Mouse (Mus musculus) right cerebral cortex, adult 18-20 months (tissue): ENCODE results near the gene Tmsb15b1.
"Not testable (repeated sequence)": the region's sequence is repeated elsewhere in the genome, so short reads cannot be mapped to it uniquely, and the experiment has no call there.

ENCODE experiments used
- DNase-seq: peaks from one replicate; pipeline ENCODE4 v3.0.0; 2022; ENCODE audit warnings: mixed read lengths

Tmsb15b1 gene

DNA sequence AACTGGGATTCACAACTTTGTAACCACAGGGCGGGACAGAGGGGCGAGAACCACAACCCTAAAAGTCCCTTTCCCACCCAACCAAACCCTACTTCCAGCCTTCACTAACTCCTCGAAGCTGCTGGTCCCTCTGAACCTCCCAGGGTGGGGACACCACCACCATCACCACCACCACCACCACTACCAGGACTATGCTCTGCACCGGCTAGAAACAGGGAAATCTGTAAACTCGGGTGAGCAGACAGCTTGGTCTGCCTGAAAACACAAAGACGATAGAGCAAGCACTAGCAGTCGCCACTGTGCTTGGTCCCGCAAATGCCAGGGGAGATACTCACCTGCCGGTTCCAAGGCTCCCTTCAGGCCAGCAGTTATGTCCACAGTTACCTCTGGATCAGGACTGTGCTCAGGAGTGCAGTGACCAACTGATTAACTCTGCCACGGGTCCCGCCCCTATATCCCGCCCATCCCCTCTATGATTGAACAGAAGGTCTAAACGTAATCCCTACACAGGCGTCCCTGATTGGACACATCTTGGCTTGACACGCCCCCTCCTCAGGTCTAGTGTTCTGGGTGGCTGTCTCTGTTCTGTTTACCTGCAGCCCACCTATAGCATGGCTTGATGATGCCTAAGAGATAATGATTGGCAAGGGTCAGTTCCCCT is at the start of gene Tmsb15b1, which contains the start of gene Tmsb15l:
TSS of gene Tmsb15b1 (minus strand) at position 451 of the 661 bp plus-strand sequence.
TSS of gene Tmsb15l (minus strand) at position 446 of the 661 bp plus-strand sequence.
- peak; percentile 82 for DNase-seq

DNA sequence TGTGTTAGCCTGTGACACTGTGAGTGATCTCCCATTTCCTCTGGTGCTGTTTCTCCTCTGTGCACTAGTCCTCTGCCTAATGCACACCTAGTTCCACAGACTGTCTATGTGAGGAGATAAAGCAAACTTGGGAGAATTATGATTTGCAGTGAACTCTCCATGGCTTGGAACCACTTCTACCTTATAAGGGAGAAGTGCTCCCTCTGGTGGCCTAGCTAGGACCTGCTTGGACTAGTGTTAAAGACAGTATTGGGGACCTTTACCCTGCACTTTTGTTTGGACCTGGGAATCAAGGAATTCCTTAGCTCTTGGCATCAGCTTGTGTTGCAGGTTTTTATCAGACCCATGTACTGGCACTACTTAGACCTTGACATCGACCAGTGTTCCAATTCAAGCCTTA is 42.6 kb upstream of the Tmsb15b1 start:
- peak; percentile 23 for DNase-seq

DNA sequence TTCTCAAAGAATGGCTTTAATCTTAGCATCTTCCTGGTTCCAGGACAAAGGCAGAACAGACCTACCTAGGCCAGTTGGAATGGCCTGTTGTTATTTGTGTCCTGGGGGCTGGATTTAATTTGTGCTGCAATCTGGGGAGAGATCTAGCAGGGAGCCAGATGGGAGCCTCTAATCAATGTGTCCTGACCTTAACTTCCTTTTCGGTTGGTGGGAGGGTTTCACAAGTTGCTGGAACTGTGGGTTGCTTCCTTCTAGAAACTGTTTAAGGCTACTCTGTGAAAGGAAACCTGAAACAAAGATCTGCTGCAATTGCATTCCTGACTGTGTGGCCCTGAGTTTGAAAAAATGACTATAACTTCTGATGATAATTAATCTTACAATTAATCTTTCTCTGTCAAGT is 41.0 kb upstream of the Tmsb15b1 start:
- no peak for DNase-seq

DNA sequence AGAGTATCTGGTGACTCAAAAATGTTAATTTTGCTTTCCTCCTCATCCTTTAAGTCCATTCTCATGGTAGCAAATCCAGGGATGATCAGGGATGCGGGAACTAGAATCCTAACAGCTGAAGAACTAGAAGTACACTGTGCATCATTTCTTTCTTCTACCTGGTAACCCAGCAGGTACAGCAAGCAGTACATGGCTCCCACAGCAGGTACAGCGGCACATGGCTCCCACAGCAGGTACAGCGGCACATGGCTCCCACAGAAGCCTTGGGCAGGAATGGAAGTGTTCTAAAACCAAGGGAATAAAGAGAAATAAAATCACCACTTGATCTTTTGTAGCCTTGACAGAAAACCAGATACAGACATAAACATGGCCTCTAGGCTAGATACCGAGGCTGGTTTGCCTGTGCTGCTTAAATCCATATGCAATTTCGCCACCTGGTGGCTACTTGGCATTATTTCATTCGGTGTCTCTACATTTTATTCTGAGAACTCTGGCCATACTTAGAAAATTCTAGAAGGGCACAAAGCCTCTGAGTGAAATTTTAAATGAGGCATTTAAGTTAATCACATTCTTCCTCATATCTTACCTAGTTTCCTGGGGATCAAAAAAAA is 38.5 kb upstream of the Tmsb15b1 start:
- peak; percentile 52 for DNase-seq

DNA sequence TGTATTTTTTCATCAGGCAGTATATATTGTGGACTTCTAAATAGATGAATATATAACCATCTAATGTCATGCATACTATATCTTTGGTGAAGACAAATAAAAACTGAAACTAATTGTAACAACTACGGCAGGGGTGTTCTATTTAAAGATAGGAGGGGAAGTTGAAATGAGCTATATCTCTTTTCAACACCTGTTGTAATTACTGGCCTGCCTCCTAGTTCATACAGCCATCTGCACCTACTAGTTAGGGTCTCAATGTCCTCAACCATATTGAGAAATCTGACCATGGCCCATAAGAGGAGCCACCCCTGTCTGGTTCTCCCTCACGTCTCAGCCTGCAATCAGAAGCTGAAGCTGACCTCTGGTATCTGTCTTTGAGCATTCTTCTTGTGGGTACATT is 19.6 kb upstream of the Tmsb15b1 start:
- no peak for DNase-seq

DNA sequence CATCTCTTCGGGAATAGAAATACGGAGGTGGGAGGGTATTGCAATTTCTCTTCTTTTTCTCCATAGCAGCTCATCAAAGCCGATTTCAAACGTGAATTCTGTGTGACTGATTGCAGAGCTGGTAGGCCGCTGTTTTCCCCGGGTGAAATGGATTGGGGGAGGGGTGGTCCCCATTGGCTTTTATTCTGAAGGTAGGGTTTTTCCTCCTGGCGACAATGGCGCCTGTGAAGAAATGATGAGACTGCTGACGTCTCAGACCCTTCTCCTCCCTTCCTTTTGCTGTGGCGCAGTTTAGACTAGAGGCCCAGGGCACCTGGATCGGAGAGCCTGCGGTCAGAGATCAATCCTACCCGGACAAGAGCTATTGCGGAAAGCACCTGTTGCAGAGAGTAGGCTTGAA is 17.0 kb upstream of the Tmsb15b1 start:
- no peak for DNase-seq

DNA sequence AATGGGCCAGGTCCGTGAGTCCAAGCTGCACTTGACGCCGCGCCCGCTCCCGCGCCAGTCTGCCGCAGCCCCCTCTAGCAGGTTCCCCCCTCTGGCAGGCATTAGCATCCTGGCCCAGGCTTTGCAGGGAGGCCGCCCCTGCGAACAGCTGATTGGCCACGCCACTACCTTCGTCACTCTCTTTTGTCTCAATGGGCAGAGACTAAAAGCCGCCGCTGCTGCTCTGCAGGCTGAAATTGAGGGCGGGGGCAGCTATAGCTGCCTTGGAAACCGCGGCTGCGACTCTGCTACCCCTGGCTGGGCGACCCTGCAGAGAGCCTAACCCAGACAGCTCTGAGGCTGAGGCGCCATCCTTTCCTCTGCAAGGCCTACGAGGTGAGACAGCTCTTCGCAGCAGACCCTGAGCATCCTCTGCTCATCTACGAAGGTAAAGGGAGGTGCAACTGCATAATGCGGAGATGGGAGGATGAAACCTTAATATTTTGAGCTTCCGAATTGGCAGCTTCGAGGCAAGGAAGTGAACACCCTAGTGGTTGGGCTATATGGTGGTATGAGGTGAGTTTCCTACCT is 16.4 kb upstream of the Tmsb15b1 start, which contains the start of gene Zcchc18:
TSS of gene Zcchc18 (plus strand) at position 178 of the 570 bp plus-strand sequence.
- DNase-seq, result peak; percentile 89

DNA sequence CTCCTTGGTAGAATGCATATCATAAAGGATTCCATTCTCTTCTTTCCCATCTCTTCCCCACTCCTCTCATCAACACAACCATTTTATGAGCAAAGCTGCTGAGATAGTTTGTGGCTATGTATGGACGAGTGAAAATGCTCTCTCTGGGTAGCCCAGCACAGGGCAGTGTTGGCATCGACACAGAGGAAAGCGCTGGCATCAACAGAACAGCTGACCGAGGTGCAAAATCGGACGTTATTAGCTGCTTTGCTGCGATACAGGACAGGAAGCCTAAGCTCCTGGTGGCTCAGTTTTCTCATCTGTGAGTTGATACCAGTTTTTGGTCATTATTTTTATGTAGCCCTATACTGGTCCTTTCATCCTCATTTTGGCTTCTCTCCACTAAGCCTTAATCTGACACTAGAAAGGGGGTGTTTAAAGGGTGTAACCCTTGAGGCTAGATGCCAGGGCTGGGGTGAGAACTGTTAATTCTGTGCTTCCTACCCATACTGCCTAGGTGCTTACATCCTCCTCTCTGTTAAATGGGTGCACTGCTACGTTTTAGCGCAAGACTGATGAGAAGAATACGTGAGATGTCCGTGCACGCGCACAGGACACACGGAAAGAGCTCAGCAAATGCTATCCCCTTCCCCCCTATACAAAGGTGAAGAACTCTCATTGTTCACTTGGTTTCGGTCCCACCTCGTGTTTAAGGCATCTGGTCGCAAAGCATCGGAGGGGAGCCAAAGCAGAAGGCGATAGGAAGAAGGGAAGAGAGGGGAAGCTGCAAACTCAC is 15.7 kb upstream of the Tmsb15b1 start:
- no peak for DNase-seq

DNA sequence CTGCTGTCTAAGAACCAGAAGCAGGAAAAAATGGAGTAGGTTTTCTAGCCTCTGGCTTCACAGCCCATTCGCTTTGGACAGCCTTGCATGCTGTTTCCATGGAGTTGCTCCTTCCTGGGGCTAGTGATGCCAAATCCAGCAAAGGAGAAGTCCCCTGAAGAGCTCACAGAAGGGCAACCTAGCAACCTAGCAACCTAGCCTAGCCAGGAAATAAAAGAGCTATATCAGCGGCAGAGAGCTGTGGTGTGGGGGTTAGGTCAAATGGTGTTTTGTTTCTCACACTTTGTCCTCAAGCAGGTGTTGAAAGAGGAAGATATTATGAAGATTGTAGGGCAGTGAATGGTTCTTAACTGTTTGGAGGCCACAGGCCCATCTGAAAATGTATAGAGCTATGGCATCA is 14.6 kb upstream of the Tmsb15b1 start:
- DNase-seq, result no peak

DNA sequence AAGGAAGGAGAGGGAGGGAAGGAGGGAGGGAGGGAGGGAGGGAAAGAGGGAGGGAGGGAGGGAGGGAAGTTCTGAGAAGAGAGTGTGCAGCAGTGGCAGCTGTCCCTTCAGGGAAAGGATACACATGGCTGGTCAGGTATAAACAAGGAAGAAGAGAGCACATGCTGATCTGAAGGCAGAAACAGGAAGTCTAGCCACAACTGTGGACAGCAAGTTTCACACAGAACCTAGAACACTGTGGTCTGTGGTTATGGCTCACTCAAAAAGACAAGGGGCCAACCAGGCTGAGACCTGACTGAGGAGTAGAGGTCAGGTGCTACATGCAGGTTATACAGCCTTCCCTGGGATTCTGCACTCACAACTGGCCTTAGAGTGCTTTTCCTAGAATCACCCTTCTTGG is 9.4 kb upstream of the Tmsb15b1 start:
- no peak for DNase-seq

DNA sequence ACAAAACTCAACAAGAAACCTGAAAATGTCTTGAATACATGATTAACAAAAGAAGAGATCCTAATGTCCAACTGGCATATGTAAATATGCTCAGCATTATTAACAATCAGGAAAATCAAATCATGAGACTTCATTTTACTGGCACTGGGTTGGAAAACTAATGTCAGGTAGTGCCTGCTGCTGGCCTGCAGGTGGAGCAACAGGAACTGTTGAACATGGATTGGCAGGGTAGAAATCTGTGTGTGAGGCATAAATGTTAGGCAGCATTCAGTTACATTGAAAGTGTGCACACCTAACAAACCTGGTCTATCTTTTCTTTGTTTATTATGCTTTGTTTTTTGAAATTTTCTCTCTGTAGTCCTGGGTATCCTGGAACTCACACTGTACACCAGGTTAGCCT is 1.9 kb upstream of the Tmsb15b1 start:
- no peak for DNase-seq

DNA sequence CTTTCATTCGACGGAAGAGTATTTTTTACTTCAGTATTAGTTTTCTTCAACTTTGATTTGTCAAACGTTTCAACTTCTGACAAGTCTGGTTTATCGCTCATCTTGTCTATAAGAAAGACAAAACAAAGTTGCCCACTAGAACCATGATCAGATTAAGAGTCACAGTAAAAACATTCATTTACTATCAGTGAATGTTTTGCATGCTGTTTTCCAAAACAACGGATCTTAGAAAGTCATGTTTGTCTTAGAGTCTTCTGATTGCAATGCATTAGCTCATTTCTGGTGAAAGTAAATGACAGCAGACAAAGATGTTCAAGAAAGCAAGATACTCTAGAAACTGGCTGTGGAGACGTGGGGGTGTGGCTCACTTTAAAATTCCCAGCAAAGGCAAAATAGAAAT is 1.3 kb downstream of the Tmsb15b1 start, which contains the start of gene Tmsb15b2:
TSS of gene Tmsb15b2 (minus strand) at position 101 of the 400 bp plus-strand sequence.
- DNase-seq, result not testable (repeated sequence)

DNA sequence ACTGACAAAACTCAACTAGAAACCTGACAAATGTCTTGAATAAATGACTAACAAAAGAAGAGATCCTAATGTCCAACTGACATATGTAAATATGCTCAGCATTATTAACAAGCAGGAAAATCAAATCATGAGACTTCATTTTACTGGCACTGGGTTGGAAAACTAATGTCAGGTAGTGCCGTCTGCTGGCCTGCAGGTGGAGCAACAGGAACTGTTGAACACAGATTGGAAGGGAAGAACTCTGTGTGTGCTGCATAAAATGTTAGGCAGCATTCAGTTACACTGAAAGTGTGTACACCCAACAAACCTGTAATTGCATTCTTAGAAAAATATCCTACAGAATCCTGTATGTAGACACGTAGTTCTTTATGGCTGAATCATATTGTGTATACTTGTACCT is 17.0 kb downstream of the Tmsb15b1 start:
- DNase-seq, result no peak

DNA sequence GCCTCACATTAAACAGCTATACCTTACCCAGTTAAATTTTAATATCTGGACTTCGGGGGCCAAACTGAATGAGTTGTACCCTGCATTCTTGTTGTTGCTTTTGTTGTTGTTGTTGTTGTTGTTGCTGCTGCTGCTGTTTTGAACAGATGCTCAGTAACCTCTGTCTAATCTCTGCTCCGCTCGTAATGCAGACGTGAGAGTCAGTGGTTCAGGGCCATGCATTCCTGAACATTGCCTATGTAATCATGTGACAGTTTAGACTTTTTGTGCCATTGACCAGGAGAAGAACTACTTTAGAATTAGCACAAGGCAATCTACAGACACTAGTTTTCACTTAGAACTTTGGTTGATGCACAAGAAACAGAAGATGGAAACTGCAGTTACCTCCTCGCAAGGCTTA is 18.4 kb downstream of the Tmsb15b1 start:
- not testable (repeated sequence) for DNase-seq

DNA sequence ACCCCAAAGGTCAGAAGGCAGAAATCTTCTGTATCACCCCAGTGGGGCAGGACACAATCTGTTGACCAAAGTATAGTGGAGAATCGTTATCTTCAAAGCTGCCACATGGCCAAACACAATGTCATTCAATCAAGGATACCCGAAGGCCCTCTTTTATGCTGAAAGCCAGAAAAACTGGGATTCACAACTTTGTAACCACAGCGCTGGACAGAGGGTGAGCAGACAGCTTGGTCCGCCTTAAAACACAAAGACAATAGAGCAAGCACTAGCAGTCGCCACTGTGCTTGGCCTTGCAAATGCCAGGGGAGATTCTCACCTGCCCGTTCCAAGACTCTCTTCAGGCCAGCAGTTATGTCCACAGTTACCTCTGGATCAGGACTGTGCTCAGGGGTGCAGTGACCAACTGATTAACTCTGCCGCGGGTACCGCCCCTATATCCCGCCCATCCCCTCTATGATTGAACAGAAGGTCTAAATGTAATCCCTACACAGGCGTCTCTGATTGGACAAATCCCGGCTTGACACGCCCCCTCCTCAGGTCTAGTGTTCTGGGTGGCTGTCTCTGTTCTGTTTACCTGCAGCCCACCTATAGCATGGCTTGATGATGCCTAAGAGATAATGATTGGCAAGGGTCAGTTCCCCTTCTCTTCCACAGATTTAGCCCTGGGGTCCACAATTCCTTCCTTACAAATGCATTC is 18.9 kb downstream of the Tmsb15b1 start:
- peak; percentile 83 for DNase-seq

DNA sequence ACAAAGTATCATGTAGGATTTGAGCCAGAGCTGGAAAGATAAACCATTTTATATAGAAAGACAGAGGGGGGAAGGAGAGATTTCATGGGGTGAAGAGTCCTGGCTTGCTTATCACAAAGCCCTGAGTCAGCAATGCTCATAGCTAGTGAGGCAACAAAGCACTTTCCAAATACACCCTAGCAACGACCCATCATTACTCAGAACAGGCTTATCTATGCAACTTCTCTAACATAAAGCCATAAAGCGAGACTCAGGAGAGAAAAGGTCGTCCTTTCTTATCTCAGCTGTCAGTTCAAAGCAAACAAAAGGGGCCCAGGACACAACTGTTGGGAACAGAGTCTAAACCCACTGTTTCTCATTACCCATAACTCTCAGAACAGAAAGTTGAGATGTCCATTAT is 38.7 kb downstream of the Tmsb15b1 start:
- no peak for DNase-seq

DNA sequence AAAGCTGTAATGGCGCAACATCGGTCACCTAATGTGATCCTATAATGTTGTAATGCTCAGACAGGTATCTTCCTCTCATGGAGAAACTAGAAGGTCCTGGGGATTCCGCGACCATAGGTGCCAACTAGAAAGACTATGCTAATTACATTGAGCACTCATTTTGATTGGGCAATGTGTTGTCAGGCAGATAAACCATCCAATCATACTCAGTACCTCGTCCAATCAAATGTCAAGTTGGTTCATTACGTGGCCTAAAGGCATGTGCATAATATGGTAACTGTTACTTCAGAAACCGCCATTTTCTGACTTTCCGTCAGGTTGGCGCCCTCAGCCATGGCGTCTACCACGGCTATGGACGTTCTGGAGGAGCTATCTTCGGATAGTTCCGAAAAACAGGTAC is 49.6 kb downstream of the Tmsb15b1 start, which contains the start of gene H2bfm:
TSS of gene H2bfm (plus strand) at position 295 of the 400 bp plus-strand sequence.
- no peak for DNase-seq

DNA sequence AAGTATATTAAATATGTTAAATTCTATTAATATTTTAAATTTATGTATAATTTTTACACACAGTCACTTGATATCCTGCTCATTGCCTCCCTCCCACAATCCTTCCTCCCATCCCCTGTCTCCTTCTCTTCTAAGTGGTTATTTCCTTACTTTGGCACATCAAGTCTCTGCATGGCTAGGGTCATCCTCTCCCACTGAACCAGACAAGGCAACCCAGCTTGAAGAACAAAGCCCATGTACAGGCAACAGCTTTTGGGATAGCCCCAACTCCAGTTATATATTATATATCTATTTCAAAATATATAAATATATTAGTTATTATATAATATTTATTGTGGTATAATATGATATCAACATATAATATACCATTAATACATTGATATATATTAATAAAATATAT is 50.8 kb downstream of the Tmsb15b1 start:
- DNase-seq, result no peak
